Mouse (Mus musculus) limb, embryonic 13.5 days (tissue): ENCODE data around the gene Uqcrc1. TPM values are rescaled to one million over a fixed set of nuclear protein-coding genes. Genes with fewer than 3 reads are reported as not detected.

Source experiments
- microRNA counts: library from miRNA; unstranded; fragments of <30 nt; microRNA quantifications from one replicate; lab custom pipeline; 2016
- microRNA-seq: library from miRNA; unstranded; fragments of <30 nt; microRNA quantifications from one replicate; pipeline ENCODE4, GENCODE M21; 2016
- polyA plus RNA-seq: library from polyadenylated mRNA; unstranded; fragments of >200 nt; fragmentation: Nextera tagmentation; extraction: Ambion mirVana; gene quantifications from 2 replicates; pipeline ENCODE4 v1.2.1, GENCODE M21; 2015

The Uqcrc1 gene
- polyA plus RNA-seq, 1 experiment from 2014 or later = 437 TPM

MicroRNAs within 50 kb of the gene (microRNA counts, 519-probe panel; counts per million panel counts)
- microRNA mmu-miR-711 (lab: Ali Mortazavi, UCI) = not detected

Small RNAs within 50 kb of the gene (microRNA-seq; reads per million reads assigned to microRNA genes)
- not detected for gene Mir711

Other genes with a start within 250 kb of the Uqcrc1 start
- 26.2 and 31.3 TPM in 2 replicates for gene Prkar2a, start 247.3 kb upstream of the Uqcrc1 start, polyA plus RNA-seq
- 149 and 152 TPM in 2 replicates for gene Ip6k2, start 152.8 kb upstream of the Uqcrc1 start, polyA plus RNA-seq
- gene Nckipsd, start 128.3 kb upstream of the Uqcrc1 start, polyA plus RNA-seq = 17.2 and 22.5 TPM in 2 replicates
- 0.09 and 0.13 TPM in 2 replicates for gene Celsr3, start 110.3 kb upstream of the Uqcrc1 start, polyA plus RNA-seq
- gene Slc26a6, start 83.3 kb upstream of the Uqcrc1 start, polyA plus RNA-seq = 19.0 and 19.6 TPM in 2 replicates
- gene Tmem89, start 22.0 kb upstream of the Uqcrc1 start, polyA plus RNA-seq = not detected in 2 replicates
- gene Col7a1, start 17.0 kb downstream of the Uqcrc1 start, polyA plus RNA-seq = 6.7 and 7.7 TPM in 2 replicates
- gene Ucn2, start 49.4 kb downstream of the Uqcrc1 start, polyA plus RNA-seq = 0.22 and 0.33 TPM in 2 replicates
- gene Pfkfb4, start 55.1 kb downstream of the Uqcrc1 start, polyA plus RNA-seq = 12.3 and 14.6 TPM in 2 replicates
- 84.1 and 87.1 TPM in 2 replicates for gene Shisa5, start 101.9 kb downstream of the Uqcrc1 start, polyA plus RNA-seq
- 9.0 and 11.8 TPM in 2 replicates for gene Trex1, start 123.1 kb downstream of the Uqcrc1 start, polyA plus RNA-seq
- gene Atrip, start 137.5 kb downstream of the Uqcrc1 start, polyA plus RNA-seq = 29.0 and 31.1 TPM in 2 replicates
- gene Ccdc51, start 145.9 kb downstream of the Uqcrc1 start, polyA plus RNA-seq = 13.4 and 14.2 TPM in 2 replicates
- gene Tma7, start 146.0 kb downstream of the Uqcrc1 start, polyA plus RNA-seq = 711 TPM in 2 replicates
- gene Plxnb1, start 158.8 kb downstream of the Uqcrc1 start, polyA plus RNA-seq = 13.0 and 13.4 TPM in 2 replicates
- gene Fbxw21, start 225.4 kb downstream of the Uqcrc1 start, polyA plus RNA-seq = not detected in 2 replicates